Mouse (Mus musculus) limb, embryonic 11.5 days (tissue): ENCODE measurements at regions not wholly inside any gene's neighbourhood (a gene's known extent, or its start where the extent isn't known, plus 50 kb on each side); places are given as distances from the start of the nearest gene placed in this dataset.

ENCODE experiments used
- ATAC-seq: fragments of 200-750 bp; cut with Nextera tagmentation; 2 replicates; pipeline ENCODE4 v1.8.0; 2017; ENCODE audit warnings: low read depth; ENCODE audit not compliant: insufficient number of reproducible peaks, low FRiP score, low TSS enrichment
- DNase-seq: peaks from one replicate; pipeline ENCODE4 v3.0.0-alpha.2; 2015; ENCODE audit warnings: low spot score
- H3K27ac ChIP-seq: fragments of 300-500 bp; sonication (generic); replicated peaks from 2 replicates; pipeline ENCODE4 v1.5.1; 2014; ENCODE audit warnings: low read depth, mild to moderate bottlenecking, low read length
- H3K27me3 ChIP-seq: fragments of 300-500 bp; sonication (generic); 2 replicates; pipeline ENCODE4 v1.6.1; 2014; ENCODE audit warnings: mild to moderate bottlenecking, low read length, mixed read lengths; ENCODE audit not compliant: control insufficient read depth, insufficient read depth
- H3K36me3 ChIP-seq: fragments of 300-500 bp; sonication (generic); 2 replicates; pipeline ENCODE4 v1.6.1; 2014; ENCODE audit warnings: mild to moderate bottlenecking, low read length, moderate library complexity, mixed read lengths; ENCODE audit not compliant: control insufficient read depth, insufficient read depth
- H3K4me1 ChIP-seq: fragments of 300-500 bp; sonication (generic); 2 replicates; pipeline ENCODE4 v1.6.1; 2014; ENCODE audit warnings: low read length, mixed read lengths; ENCODE audit not compliant: control insufficient read depth, insufficient read depth
- H3K4me2 ChIP-seq: fragments of 300-500 bp; sonication (generic); 2 replicates; pipeline ENCODE4 v1.6.1; 2014; ENCODE audit warnings: low read depth, mild to moderate bottlenecking, moderate library complexity; ENCODE audit not compliant: severe bottlenecking
- H3K4me3 ChIP-seq: fragments of 300-500 bp; sonication (generic); 2 replicates; pipeline ENCODE4 v1.5.1; 2014; ENCODE audit warnings: low read depth, low read length
- H3K9ac ChIP-seq: fragments of 300-500 bp; sonication (generic); 2 replicates; pipeline ENCODE4 v1.6.1; 2014; ENCODE audit warnings: mild to moderate bottlenecking, low read length
- H3K9me3 ChIP-seq: fragments of 300-500 bp; sonication (generic); 2 replicates; pipeline ENCODE4 v1.6.1; 2016; ENCODE audit warnings: low read length; ENCODE audit not compliant: control insufficient read depth
- WGBS: fragments of 180-500 bp; shearing (Covaris S2); extraction: QIAGEN DNeasy Blood & Tissue Kit; methylation state at CpG from one replicate; pipeline ENCODE4 v1.1.7; 2014; 5-methylcytosine and 5-hydroxymethylcytosine counted together

DNA sequence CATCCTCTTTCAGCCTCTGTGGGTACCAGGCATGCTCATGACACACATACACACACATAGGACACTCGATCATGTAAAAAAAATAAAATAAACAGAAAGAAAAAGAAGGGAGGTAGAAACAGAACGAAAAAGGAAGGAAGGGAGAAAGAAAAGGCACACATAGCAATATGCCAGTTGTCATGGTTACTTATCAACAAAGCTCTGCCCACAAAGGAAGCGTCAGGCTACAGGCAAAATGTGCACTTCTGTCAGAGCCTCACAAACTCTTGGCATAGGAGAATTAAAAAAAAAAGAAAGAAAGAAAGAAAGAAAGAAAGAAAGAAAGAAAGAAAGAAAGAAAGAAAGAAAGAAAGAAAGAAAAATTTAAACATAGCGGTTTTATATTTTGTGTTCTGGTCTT, 56.9 kb upstream of the Sox2 start:
- no peak for DNase-seq
- Histone ChIP-seq H3K4me1 (no peaks in the 10 kb centered on the region), H3K27ac (no peak overlapping the region), H3K4me3 (no peak overlapping the region), H3K9me3 (no peaks in the 10 kb centered on the region), H3K4me2 (no peak overlapping the region), H3K36me3 (no peaks in the 10 kb centered on the region), H3K27me3 (no peaks in the 10 kb centered on the region), H3K9ac (no peak overlapping the region)
- no peak for ATAC-seq
- WGBS: 76% methylated on average over 4 of the region's 4 CpGs

- H3K4me2 ChIP-seq: no peak overlapping the region
- H3K4me3 ChIP-seq: no peak overlapping the region
- no peaks in the 10 kb centered on the region for H3K4me1 ChIP-seq
- no peak for ATAC-seq
- no peak overlapping the region for H3K27ac ChIP-seq
- DNase-seq: no peak
- no peaks in the 10 kb centered on the region for H3K36me3 ChIP-seq
- H3K9me3 ChIP-seq: no peaks in the 10 kb centered on the region
- H3K27me3 ChIP-seq: no peaks in the 10 kb centered on the region
- 35% methylated on average over 8 of the region's 8 CpGs for WGBS
- H3K9ac ChIP-seq: no peak overlapping the region
Observed at GRCm38 (mm10) chr3:34577896-34578530, 72.2 kb upstream of the Sox2 start.

DNA sequence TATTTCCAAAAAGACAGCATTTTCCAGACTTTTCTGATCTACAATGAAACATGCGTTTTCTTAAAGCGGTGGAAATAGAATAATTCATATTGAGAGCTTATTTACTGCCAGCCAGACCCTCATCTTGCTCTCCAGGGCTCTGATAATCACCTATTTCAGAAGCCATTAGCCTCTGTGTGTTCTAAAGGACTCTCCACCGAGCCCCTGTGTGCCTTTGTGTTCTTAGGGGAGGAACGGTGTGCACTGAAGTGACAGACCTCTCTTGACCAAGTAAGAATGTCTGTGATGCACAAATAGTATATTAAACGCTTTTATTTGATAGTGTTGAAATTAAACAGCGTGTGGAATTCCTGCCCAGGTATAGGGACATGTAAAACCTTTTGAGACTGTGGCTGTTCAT, 73.1 kb upstream of the Sox2 start:
- Histone ChIP-seq H3K27me3 (no peaks in the 10 kb centered on the region), H3K36me3 (no peaks in the 10 kb centered on the region), H3K9ac (no peak overlapping the region), H3K4me1 (no peaks in the 10 kb centered on the region), H3K4me3 (no peak overlapping the region), H3K4me2 (no peak overlapping the region), H3K9me3 (no peaks in the 10 kb centered on the region), H3K27ac (no peak overlapping the region)
- DNase-seq: no peak
- WGBS: 83% methylated on average over 6 of the region's 6 CpGs
- no peak for ATAC-seq

- Histone ChIP-seq H3K4me3 (no peak overlapping the region), H3K27me3 (no peaks in the 10 kb centered on the region), H3K9me3 (no peaks in the 10 kb centered on the region), H3K36me3 (no peaks in the 10 kb centered on the region), H3K27ac (no peak overlapping the region), H3K9ac (no peak overlapping the region), H3K4me1 (no peaks in the 10 kb centered on the region), H3K4me2 (no peak overlapping the region)
- DNase-seq: peak; percentile 34
- no peak for ATAC-seq
- WGBS: 31% methylated on average over 11 of the region's 11 CpGs
Observed at GRCm38 (mm10) chr3:34576159-34576558, 74.0 kb upstream of the Sox2 start.

GRCm38 (mm10) chr3:34574711-34575350, 75.4 kb upstream of the Sox2 start:
- Histone ChIP-seq H3K4me2 (no peak overlapping the region), H3K36me3 (no peaks in the 10 kb centered on the region), H3K9me3 (no peaks in the 10 kb centered on the region), H3K27me3 (no peaks in the 10 kb centered on the region), H3K27ac (no peak overlapping the region), H3K4me1 (peaks cover 2% of the 10 kb centered on the region; the same call in 1 of the 2 replicates), H3K9ac (no peak overlapping the region), H3K4me3 (no peak overlapping the region)
- 76% methylated on average over 9 of the region's 9 CpGs for WGBS
- DNase-seq (no peak), ATAC-seq (no peak)

- 90% methylated on average over 7 of the region's 7 CpGs for WGBS
- ATAC-seq: no peak
- H3K4me3 ChIP-seq: no peak overlapping the region
- no peaks in the 10 kb centered on the region for H3K27me3 ChIP-seq
- no peak overlapping the region for H3K9ac ChIP-seq
- H3K4me2 ChIP-seq: no peak overlapping the region
- H3K9me3 ChIP-seq: no peaks in the 10 kb centered on the region
- H3K4me1 ChIP-seq: peaks cover 2% of the 10 kb centered on the region; the same call in 1 of the 2 replicates
- no peak for DNase-seq
- no peaks in the 10 kb centered on the region for H3K36me3 ChIP-seq
- no peak overlapping the region for H3K27ac ChIP-seq
Observed at GRCm38 (mm10) chr3:34573312-34573711, 76.9 kb upstream of the Sox2 start.

DNA sequence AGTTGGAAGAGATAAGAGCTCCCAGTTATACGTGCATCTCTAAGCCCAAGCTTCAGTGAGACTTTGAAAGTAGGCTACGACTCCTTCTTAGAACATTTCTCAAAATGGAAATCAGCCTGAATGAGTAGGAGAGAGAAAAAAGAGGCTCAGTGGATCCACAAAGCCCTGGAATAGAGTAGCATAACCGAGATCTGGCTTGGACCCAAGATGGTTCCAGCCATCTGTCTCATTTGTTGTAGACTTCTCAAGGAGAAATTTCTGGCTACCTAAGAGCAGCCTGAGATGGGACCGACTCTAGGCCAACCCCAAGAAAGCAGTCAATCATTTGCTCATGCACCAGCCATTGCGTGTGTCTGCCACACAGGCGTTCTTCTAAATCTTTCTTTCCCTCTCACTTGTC, 78.1 kb upstream of the Sox2 start:
- Histone ChIP-seq H3K36me3 (no peaks in the 10 kb centered on the region), H3K27me3 (no peaks in the 10 kb centered on the region), H3K4me1 (peaks cover 2% of the 10 kb centered on the region; the same call in 1 of the 2 replicates), H3K9ac (no peak overlapping the region), H3K9me3 (no peaks in the 10 kb centered on the region), H3K4me2 (no peak overlapping the region), H3K4me3 (no peak overlapping the region), H3K27ac (no peak overlapping the region)
- ATAC-seq (no peak), DNase-seq (no peak)
- WGBS: 90% methylated on average over 6 of the region's 6 CpGs

- Histone ChIP-seq H3K27me3 (no peaks in the 10 kb centered on the region), H3K4me3 (no peak overlapping the region), H3K4me2 (no peak overlapping the region), H3K27ac (no peak overlapping the region), H3K4me1 (peaks cover 2% of the 10 kb centered on the region; the same call in 1 of the 2 replicates), H3K36me3 (no peaks in the 10 kb centered on the region), H3K9ac (no peak overlapping the region), H3K9me3 (no peaks in the 10 kb centered on the region)
- DNase-seq (no peak), ATAC-seq (no peak)
- 94% methylated on average over 9 of the region's 9 CpGs for WGBS
Observed at GRCm38 (mm10) chr3:34571630-34572029, 78.6 kb upstream of the Sox2 start.
